Mouse (Mus musculus) liver, embryonic 14.5 days (tissue): Measurements from ENCODE around the gene Pam.

Source experiments
- CTCF ChIP-seq: IDR thresholded peaks from 2 replicates; pipeline ENCODE4 v1.5.1; 2016; ENCODE audit warnings: antibody characterized with exemption, low read depth, control low read depth
- EP300 ChIP-seq: IDR thresholded peaks from 2 replicates; pipeline ENCODE4 v1.6.1; 2016; ENCODE audit warnings: antibody characterized with exemption, low read depth

DNA sequence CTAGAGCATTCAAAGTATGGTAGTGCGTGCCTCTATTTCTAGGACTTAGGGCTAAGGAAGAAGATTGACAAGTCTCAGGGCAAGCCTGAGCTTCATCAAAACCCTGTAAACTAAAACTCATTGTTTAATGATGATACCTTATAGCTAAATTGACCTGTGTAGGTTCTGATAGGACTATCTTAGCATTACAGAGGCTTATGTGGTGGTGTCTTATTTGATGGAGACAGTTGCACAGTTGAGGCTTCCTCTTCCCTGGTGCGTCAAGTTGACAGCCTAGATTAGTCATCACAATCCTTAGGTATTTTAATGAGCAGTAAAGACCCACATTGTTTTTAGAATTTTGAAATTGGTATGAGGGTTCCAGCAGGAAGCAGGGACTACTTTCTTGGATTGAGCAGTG is 321.5 kb downstream of the Pam start:
- TF ChIP-seq CTCF (no peak), EP300 (no peak)
